Mouse (Mus musculus): Measurements from ENCODE around the gene Akr1b3. TPM values are rescaled to one million over a fixed set of nuclear protein-coding genes. Genes with fewer than 3 reads are reported as not detected.
"Not testable (repeated sequence)": the region's sequence is repeated elsewhere in the genome, so short reads cannot be mapped to it uniquely, and the experiment has no call there.

Akr1b3 gene
- polyA plus RNA-seq, 1 experiment from 2014 or later: 106 TPM

DNA sequence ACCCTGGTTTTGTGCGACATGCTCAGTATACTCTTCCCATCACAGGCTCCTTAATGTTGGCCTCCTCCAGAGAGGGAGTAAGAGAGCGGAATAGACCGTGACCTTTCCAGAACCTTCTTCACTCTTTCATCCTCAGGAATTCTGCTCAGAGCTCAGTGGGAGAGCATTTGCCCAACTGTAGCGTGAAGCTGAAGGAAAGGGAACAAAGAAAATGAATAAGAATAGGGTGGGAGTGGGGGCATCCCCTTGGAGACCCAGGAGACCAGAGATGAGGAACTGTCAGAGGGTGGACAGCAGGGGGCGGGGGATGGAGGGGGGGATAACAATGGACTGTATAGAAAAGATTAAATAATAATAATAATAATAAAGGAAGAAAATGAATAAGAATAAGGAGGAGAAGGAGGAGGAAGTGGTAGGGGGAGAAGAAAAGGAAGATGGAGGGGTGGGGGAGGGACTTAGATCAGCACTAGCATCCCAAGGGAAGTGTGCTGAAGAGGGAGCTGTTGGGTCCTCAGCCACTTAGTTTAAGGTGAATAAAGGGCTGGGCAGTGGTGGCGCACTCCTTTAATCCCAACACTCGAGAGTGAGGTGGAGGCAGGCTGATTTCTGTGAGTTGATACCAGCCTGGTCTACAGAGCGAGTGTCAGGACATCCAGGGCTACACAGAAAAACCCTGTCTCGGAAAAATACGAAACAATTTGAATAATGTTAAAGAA lies 27.0 kb upstream of the Akr1b3 start:
- no peaks in the 10 kb centered on the region for H3K36me3 ChIP-seq (ENCODE audit: insufficient read depth, low read length)
- no peaks in the 10 kb centered on the region for H3K4me1 ChIP-seq (ENCODE audit: insufficient read depth, low read depth, low read length)
- H3K27me3 ChIP-seq (replicated peaks; ENCODE audit: insufficient read depth, low read length): no peaks in the 10 kb centered on the region
- TF ChIP-seq EP300 (IDR thresholded peaks at IDR 0.05) (no peak), CTCF (IDR thresholded peaks at IDR 0.05) (no peak)
- H3K27ac ChIP-seq (ENCODE audit: low read length): no peak overlapping the region
- ATAC-seq (no peak), DNase-seq (ENCODE audit: low spot score) (no peak)
- WGBS: 60% methylated on average over 10 of the region's 10 CpGs
- H3K4me3 ChIP-seq (ENCODE audit: low read depth, low read length): no peak overlapping the region
- no peak overlapping the region for H3K9ac ChIP-seq (replicated peaks; ENCODE audit: low read depth)
- no peaks in the 10 kb centered on the region for H3K9me3 ChIP-seq (ENCODE audit: low read length)
- no peak overlapping the region for H3K4me2 ChIP-seq (replicated peaks; ENCODE audit: low read depth, low read length)

DNA sequence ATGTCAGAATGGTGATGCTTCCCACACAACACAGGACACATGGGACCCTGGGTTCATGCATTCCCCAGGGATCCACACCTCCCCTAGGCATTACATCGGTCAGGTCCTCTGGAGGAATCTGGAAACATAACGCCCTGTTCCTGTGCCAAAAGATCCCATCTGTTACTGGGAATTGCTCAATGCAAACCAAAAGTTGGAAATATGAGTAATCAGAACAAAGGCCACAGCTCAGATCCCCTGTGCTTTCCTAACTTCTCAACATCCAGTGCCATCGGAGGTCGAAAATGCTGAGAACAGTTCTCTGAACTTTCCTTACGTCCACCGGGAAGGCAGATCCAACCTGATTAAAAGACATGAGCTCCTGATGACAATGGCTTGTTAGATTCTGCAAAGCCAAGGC lies 26.1 kb upstream of the Akr1b3 start:
- 60% methylated on average over 6 of the region's 6 CpGs for whole genome bisulfite sequencing
- H3K27ac ChIP-seq (ENCODE audit: low read length): no peak overlapping the region
- ATAC-seq: no peak
- no peak overlapping the region for H3K4me3 ChIP-seq (ENCODE audit: low read depth, low read length)
- no peaks in the 10 kb centered on the region for H3K27me3 ChIP-seq (replicated peaks; ENCODE audit: insufficient read depth, low read length)
- no peaks in the 10 kb centered on the region for H3K36me3 ChIP-seq (ENCODE audit: insufficient read depth, low read length)
- no peak overlapping the region for H3K9ac ChIP-seq (replicated peaks; ENCODE audit: low read depth)
- H3K4me1 ChIP-seq (ENCODE audit: insufficient read depth, low read depth, low read length): no peaks in the 10 kb centered on the region
- H3K9me3 ChIP-seq (ENCODE audit: low read length): no peaks in the 10 kb centered on the region
- no peak for DNase-seq (ENCODE audit: low spot score)
- TF ChIP-seq CTCF (IDR thresholded peaks at IDR 0.05): no peak
- TF ChIP-seq EP300 (IDR thresholded peaks at IDR 0.05): no peak
- no peak overlapping the region for H3K4me2 ChIP-seq (replicated peaks; ENCODE audit: low read depth, low read length)

DNA sequence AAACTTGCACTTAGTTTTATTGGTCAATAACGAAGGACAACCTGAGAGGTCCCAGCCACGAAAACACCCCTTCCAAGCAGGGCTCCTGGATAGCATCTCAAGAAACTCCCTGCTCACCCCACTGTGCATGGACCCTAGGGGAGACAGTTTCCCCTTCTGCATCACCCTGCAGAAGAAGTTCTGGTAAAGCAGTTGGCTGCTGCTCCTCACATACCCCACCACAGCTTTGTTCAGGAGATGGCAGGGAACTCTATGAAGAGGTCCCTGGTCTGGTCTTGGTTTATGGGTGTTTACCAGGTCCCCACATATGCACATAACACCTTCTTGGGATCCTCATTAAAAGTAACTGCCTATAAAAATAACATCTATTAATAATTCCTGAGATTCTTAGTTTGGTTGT lies 25.2 kb upstream of the Akr1b3 start:
- Histone ChIP-seq H3K27ac (ENCODE audit: low read length) (no peak overlapping the region), H3K4me1 (ENCODE audit: insufficient read depth, low read depth, low read length) (no peaks in the 10 kb centered on the region), H3K4me2 (replicated peaks; ENCODE audit: low read depth, low read length) (no peak overlapping the region), H3K9ac (replicated peaks; ENCODE audit: low read depth) (no peak overlapping the region), H3K36me3 (ENCODE audit: insufficient read depth, low read length) (no peaks in the 10 kb centered on the region), H3K27me3 (replicated peaks; ENCODE audit: insufficient read depth, low read length) (no peaks in the 10 kb centered on the region), H3K4me3 (ENCODE audit: low read depth, low read length) (no peak overlapping the region), H3K9me3 (ENCODE audit: low read length) (no peaks in the 10 kb centered on the region)
- WGBS: 78% methylated on average over 2 of the region's 2 CpGs
- DNase-seq (ENCODE audit: low spot score): no peak
- no peak for TF ChIP-seq EP300 (IDR thresholded peaks at IDR 0.05)
- TF ChIP-seq CTCF (IDR thresholded peaks at IDR 0.05): no peak
- ATAC-seq: no peak

DNA sequence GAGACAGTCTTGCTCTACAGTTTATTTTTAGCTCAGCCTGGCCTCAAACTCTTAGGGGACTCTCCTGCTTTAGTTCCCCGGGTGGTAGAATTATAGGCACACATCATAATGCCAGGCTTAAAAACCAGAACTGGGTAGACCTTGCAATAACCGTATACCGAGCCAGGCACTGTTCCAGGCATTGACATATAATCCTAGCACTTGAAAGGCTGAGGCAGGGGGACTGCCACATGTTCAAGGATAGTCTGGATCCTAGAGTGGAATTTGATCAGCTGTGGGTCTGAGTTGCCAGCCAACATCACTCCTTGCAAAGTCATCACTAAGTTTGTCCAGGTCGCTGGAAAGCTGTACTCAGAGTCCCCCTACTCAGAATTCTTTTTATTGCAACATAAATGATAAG lies 24.7 kb upstream of the Akr1b3 start:
- H3K27ac ChIP-seq (ENCODE audit: low read length): no peak overlapping the region
- no peaks in the 10 kb centered on the region for H3K36me3 ChIP-seq (ENCODE audit: insufficient read depth, low read length)
- ATAC-seq (no peak), DNase-seq (ENCODE audit: low spot score) (no peak)
- TF ChIP-seq EP300 (IDR thresholded peaks at IDR 0.05) (no peak), CTCF (IDR thresholded peaks at IDR 0.05) (no peak)
- H3K4me1 ChIP-seq (ENCODE audit: insufficient read depth, low read depth, low read length): no peaks in the 10 kb centered on the region
- no peaks in the 10 kb centered on the region for H3K9me3 ChIP-seq (ENCODE audit: low read length)
- 72% methylated on average over 4 of the region's 4 CpGs for WGBS
- H3K27me3 ChIP-seq (replicated peaks; ENCODE audit: insufficient read depth, low read length): no peaks in the 10 kb centered on the region
- H3K4me2 ChIP-seq (replicated peaks; ENCODE audit: low read depth, low read length): no peak overlapping the region
- H3K4me3 ChIP-seq (ENCODE audit: low read depth, low read length): no peak overlapping the region
- H3K9ac ChIP-seq (replicated peaks; ENCODE audit: low read depth): no peak overlapping the region

DNA sequence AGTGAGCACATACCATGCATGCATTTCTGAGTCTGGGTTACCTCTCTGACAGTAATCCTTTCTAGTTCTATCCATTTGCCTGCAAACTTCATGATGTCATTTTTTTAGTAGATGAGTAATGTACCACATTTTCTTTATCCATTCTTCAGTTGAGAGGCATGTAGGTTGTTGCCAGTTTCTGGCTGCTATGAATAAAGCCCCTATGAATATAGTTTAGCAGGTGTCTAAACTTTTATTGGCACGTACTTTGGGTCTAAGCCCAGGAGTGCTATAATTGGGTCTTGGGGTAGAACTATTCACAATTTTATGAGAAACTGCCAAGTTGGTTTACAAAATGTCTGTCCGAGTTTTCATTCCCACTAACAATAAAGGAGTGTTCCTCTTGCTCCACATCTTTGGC lies 20.5 kb upstream of the Akr1b3 start:
- Histone ChIP-seq H3K36me3 (ENCODE audit: insufficient read depth, low read length) (no peaks in the 10 kb centered on the region), H3K27me3 (replicated peaks; ENCODE audit: insufficient read depth, low read length) (no peaks in the 10 kb centered on the region), H3K4me3 (ENCODE audit: low read depth, low read length) (no peak overlapping the region), H3K9ac (replicated peaks; ENCODE audit: low read depth) (no peak overlapping the region), H3K4me2 (replicated peaks; ENCODE audit: low read depth, low read length) (no peak overlapping the region), H3K4me1 (ENCODE audit: insufficient read depth, low read depth, low read length) (no peaks in the 10 kb centered on the region), H3K9me3 (ENCODE audit: low read length) (no peaks in the 10 kb centered on the region), H3K27ac (ENCODE audit: low read length) (no peak overlapping the region)
- WGBS: 79% methylated on average over 2 of the region's 2 CpGs
- ATAC-seq: no peak
- no peak for DNase-seq (ENCODE audit: low spot score)
- no peak for TF ChIP-seq CTCF (IDR thresholded peaks at IDR 0.05)
- TF ChIP-seq EP300 (IDR thresholded peaks at IDR 0.05): no peak

DNA sequence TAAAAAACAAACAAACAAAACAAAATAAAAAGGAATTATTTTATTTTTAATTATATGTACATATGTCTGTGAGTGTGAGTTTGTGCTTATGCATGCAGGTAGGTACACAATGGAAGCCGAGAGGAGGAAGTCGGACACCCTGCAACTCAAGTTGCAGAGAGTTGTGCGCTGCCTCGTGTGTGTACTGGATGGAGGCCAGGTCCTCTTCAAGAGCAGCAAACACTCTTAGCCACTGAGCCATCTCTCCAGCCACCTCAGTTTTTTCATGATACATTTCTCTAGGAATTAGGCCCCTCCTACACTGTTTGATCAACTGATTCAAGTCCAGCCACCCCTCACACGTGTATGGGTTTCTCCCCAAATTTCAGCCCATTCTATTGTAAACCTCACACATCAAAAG lies 17.4 kb upstream of the Akr1b3 start:
- H3K4me2 ChIP-seq (replicated peaks; ENCODE audit: low read depth, low read length): no peak overlapping the region
- H3K9ac ChIP-seq (replicated peaks; ENCODE audit: low read depth): no peak overlapping the region
- H3K27me3 ChIP-seq (replicated peaks; ENCODE audit: insufficient read depth, low read length): no peaks in the 10 kb centered on the region
- H3K27ac ChIP-seq (ENCODE audit: low read length): no peak overlapping the region
- no peaks in the 10 kb centered on the region for H3K9me3 ChIP-seq (ENCODE audit: low read length)
- H3K4me3 ChIP-seq (ENCODE audit: low read depth, low read length): no peak overlapping the region
- no peak for TF ChIP-seq CTCF (IDR thresholded peaks at IDR 0.05)
- DNase-seq (ENCODE audit: low spot score) (peak; percentile 57), ATAC-seq (peak; percentile 70)
- H3K36me3 ChIP-seq (ENCODE audit: insufficient read depth, low read length): no peaks in the 10 kb centered on the region
- H3K4me1 ChIP-seq (ENCODE audit: insufficient read depth, low read depth, low read length): no peaks in the 10 kb centered on the region
- WGBS: 34% methylated on average over 5 of the region's 5 CpGs

DNA sequence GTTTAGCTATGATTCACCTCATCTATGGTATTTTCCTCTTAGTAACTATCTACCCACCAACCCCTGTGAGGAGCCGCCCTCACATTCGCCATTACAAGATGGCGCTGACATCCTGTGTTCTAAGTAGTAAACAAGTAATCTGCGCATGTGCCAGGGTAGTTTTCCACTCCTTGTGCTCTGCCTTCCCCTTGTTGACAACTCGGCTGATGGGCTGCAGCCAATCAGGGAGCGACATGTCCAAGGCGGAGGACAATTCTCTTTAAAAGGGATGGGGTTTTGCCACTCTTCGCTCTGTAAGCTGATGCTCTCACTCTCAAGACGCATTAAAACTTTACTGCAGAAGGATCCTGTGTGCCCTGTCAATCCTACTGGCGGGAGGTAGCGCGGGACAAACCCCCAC lies 14.5 kb upstream of the Akr1b3 start:
- not testable (repeated sequence) for H3K9me3 ChIP-seq (ENCODE audit: low read length); H3K27ac ChIP-seq (ENCODE audit: low read length); ATAC-seq; DNase-seq (ENCODE audit: low spot score); H3K9ac ChIP-seq (replicated peaks; ENCODE audit: low read depth); H3K4me2 ChIP-seq (replicated peaks; ENCODE audit: low read depth, low read length); H3K36me3 ChIP-seq (ENCODE audit: insufficient read depth, low read length); H3K4me3 ChIP-seq (ENCODE audit: low read depth, low read length); H3K4me1 ChIP-seq (ENCODE audit: insufficient read depth, low read depth, low read length); H3K27me3 ChIP-seq (replicated peaks; ENCODE audit: insufficient read depth, low read length)
- 82% methylated on average over 12 of the region's 12 CpGs for WGBS

All from lung, postnatal 0 days (tissue).